Mouse (Mus musculus): Measurements from ENCODE around the gene Suco.

- no peak for TF ChIP-seq CTCF (IDR thresholded peaks at IDR 0.05; ENCODE audit: low read depth)
- TF ChIP-seq EP300 (optimal IDR thresholded peaks at IDR 0.05) = no peak
Observed at GRCm38 (mm10) chr1:161921928-161922327, 45.4 kb upstream of the Suco start.

All from stomach, postnatal 0 days (tissue).